Mouse (Mus musculus): ENCODE measurements around the gene Dnah11.

DNA sequence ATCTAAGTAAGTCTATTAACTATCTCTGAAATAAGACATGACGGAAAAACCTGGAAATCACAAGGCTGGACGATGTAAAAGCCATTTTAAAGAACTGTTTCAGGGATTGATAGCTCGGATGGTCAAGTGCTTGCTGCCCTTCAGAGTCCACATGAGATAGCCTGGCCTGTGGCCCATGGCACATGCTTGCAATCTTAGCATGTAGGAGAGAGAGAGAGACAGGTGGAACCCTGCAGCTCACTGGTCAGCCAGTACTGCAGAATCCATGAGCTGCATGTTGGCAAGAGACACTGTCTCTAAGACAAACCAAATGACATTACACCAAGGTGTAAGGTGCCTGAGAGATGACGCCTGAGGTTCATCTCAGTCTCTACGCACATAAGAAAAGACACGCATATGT lies 118.4 kb downstream of the Dnah11 start:
- no peak for TF ChIP-seq POLR2A (IDR thresholded peaks at IDR 0.05; ENCODE audit: extremely low read depth, insufficient read depth, low read length)
- TF ChIP-seq CTCF (IDR thresholded peaks at IDR 0.05; ENCODE audit: extremely low read depth, insufficient read depth, low read length), result no peak

Data from cortical plate, adult 2 months (tissue).